Mouse (Mus musculus) CH12.LX (cell line): ENCODE data around the gene Cradd. TPM values are rescaled to one million over a fixed set of nuclear protein-coding genes. Genes with fewer than 3 reads are reported as not detected.

Experiments used
- DNase-seq: peaks from one replicate; pipeline ENCODE4 v3.0.0-alpha.2; 2013; ENCODE audit errors: extremely low read depth
- H3K27ac ChIP-seq: 2 replicates; pipeline ENCODE4 v1.5.1; 2012; ENCODE audit warnings: low read depth, mild to moderate bottlenecking, control low read depth, moderate library complexity; ENCODE audit not compliant: insufficient read depth
- H3K27me3 ChIP-seq: replicated peaks from 2 replicates; pipeline ENCODE3; 2012; ENCODE audit warnings: inconsistent platforms
- H3K36me3 ChIP-seq, 2 experiments: replicated peaks in 1 of 2; 2 replicates each; pipeline versions ENCODE3 to v1.6.1; 2012; ENCODE audit warnings: inconsistent platforms in 1 of 2, low read length in 1 of 2, mild to moderate bottlenecking in 1 of 2, mixed read lengths in 1 of 2, moderate library complexity in 1 of 2; ENCODE audit not compliant: control insufficient read depth in 1 of 2, insufficient read depth in 1 of 2
- H3K4me1 ChIP-seq, 2 experiments: 2 replicates each; pipeline ENCODE4 v1.6.1; 2012; ENCODE audit warnings: inconsistent platforms in 1 of 2, moderate library complexity in 1 of 2; ENCODE audit not compliant: insufficient read depth in 2 of 2, control insufficient read depth in 1 of 2
- H3K4me2 ChIP-seq: 2 replicates; pipeline ENCODE4 v1.6.1; 2012; ENCODE audit warnings: low read depth, mild to moderate bottlenecking, control low read depth; ENCODE audit not compliant: poor library complexity, insufficient read depth, severe bottlenecking
- H3K4me3 ChIP-seq, 3 experiments: fragments of 150-350 bp in 1 of 3; sonication (generic) in 1 of 3; replicated peaks in 1 of 3; 2 replicates each; pipeline versions ENCODE3 to v1.5.1; 2011 to 2012; ENCODE audit warnings: low read depth in 2 of 3, low read length in 2 of 3, mild to moderate bottlenecking in 2 of 3, moderate library complexity in 2 of 3, control low read depth in 1 of 3, improper control_type of control experiment in 1 of 3, inconsistent platforms in 1 of 3, mixed read lengths in 1 of 3; ENCODE audit not compliant: poor library complexity in 1 of 3
- H3K79me2 ChIP-seq: replicated peaks from 2 replicates; pipeline ENCODE4 v1.6.1; 2012; ENCODE audit warnings: mild to moderate bottlenecking, moderate library complexity; ENCODE audit not compliant: control insufficient read depth, poor library complexity, insufficient read depth, severe bottlenecking; ENCODE audit errors: extremely low read depth
- H3K9ac ChIP-seq: 2 replicates; pipeline ENCODE4 v1.6.1; 2012; ENCODE audit warnings: low read depth, mild to moderate bottlenecking, control low read depth, moderate library complexity; ENCODE audit not compliant: insufficient read depth
- H3K9me3 ChIP-seq: replicated peaks from 2 replicates; pipeline ENCODE3; 2012; ENCODE audit warnings: low read length, inconsistent platforms, mixed read lengths
- CTCF ChIP-seq, 2 experiments: IDR thresholded peaks in 1 of 2; conservative IDR thresholded peaks in 1 of 2; 2 replicates each; pipeline ENCODE4 v1.5.1; 2011 to 2012; ENCODE audit warnings: low read depth in 2 of 2, low read length in 2 of 2, improper control_type of control experiment in 1 of 2, inconsistent platforms in 1 of 2, mild to moderate bottlenecking in 1 of 2, moderate library complexity in 1 of 2
- E2F4 ChIP-seq: IDR thresholded peaks from 2 replicates; pipeline ENCODE4 v1.6.1; 2011; ENCODE audit warnings: low read depth, low read length, improper control_type of control experiment; ENCODE audit not compliant: insufficient replicate concordance
- ETS1 ChIP-seq: conservative IDR thresholded peaks from 2 replicates; pipeline ENCODE4 v1.6.1; 2012; ENCODE audit warnings: low read depth, mild to moderate bottlenecking, inconsistent platforms, low read length, improper control_type of control experiment, moderate library complexity
- JUN ChIP-seq: IDR thresholded peaks from 2 replicates; pipeline ENCODE4 v1.6.1; 2011; ENCODE audit warnings: low read depth, mild to moderate bottlenecking, low read length, improper control_type of control experiment, moderate library complexity; ENCODE audit not compliant: insufficient read depth
- KAT2A ChIP-seq: IDR thresholded peaks from 2 replicates; pipeline ENCODE4 v1.6.1; 2012; ENCODE audit warnings: low read length, improper control_type of control experiment, inconsistent platforms; ENCODE audit not compliant: insufficient replicate concordance
- MAFK ChIP-seq: IDR thresholded peaks from 2 replicates; pipeline ENCODE4 v1.6.1; 2011; ENCODE audit warnings: low read length, improper control_type of control experiment; ENCODE audit not compliant: insufficient replicate concordance
- NRF1 ChIP-seq: IDR thresholded peaks from 2 replicates; pipeline ENCODE4 v1.6.1; 2014; ENCODE audit warnings: low read depth, mild to moderate bottlenecking, inconsistent platforms, low read length, improper control_type of control experiment, moderate library complexity
- POLR2A ChIP-seq: IDR thresholded peaks from 2 replicates; pipeline ENCODE4 v1.6.1; 2011; ENCODE audit warnings: low read depth, mild to moderate bottlenecking, improper control_type of control experiment, low read length
- POLR2AphosphoS2 ChIP-seq: IDR thresholded peaks from 2 replicates; pipeline ENCODE4 v1.6.1; 2011; ENCODE audit warnings: low read depth, low read length, improper control_type of control experiment
- RAD21 ChIP-seq: IDR thresholded peaks from 2 replicates; pipeline ENCODE4 v1.6.1; 2011; ENCODE audit warnings: low read depth, mild to moderate bottlenecking, low read length, improper control_type of control experiment, moderate library complexity
- RCOR1 ChIP-seq: conservative IDR thresholded peaks from 2 replicates; pipeline ENCODE4 v1.6.1; 2012; ENCODE audit warnings: low read depth, mild to moderate bottlenecking, inconsistent platforms, low read length, improper control_type of control experiment
- SIN3A ChIP-seq: IDR thresholded peaks from 2 replicates; pipeline ENCODE4 v1.6.1; 2012; ENCODE audit warnings: low read length, improper control_type of control experiment, inconsistent platforms
- SMC3 ChIP-seq: IDR thresholded peaks from 2 replicates; pipeline ENCODE4 v1.6.1; 2011; ENCODE audit warnings: low read depth, low read length, improper control_type of control experiment
- UBTF ChIP-seq: IDR thresholded peaks from 2 replicates; pipeline ENCODE4 v1.6.1; 2012; ENCODE audit warnings: low read depth, mild to moderate bottlenecking, inconsistent platforms, low read length, improper control_type of control experiment, moderate library complexity
- USF2 ChIP-seq: conservative IDR thresholded peaks from 2 replicates; pipeline ENCODE4 v1.6.1; 2011; ENCODE audit warnings: low read depth, low read length, improper control_type of control experiment
- ZC3H11A ChIP-seq: IDR thresholded peaks from 2 replicates; pipeline ENCODE4 v1.6.1; 2012; ENCODE audit warnings: low read depth, mild to moderate bottlenecking, inconsistent platforms, low read length, improper control_type of control experiment
- ZKSCAN1 ChIP-seq: IDR thresholded peaks from 2 replicates; pipeline ENCODE4 v1.6.1; 2012; ENCODE audit warnings: low read depth, inconsistent platforms, low read length, improper control_type of control experiment, borderline replicate concordance
- dilution Hi-C: fragments of 300-500 bp; cut with MboI; formaldehyde crosslinking; loops from 2 replicates; pipeline ENCODE4 v1.14.3; 2020; ENCODE audit warnings: low sequenced_read_pairs; ENCODE audit not compliant: extremely low pct_unique_long_range_greater_than_20kb, extremely low pct_ligation_motif_present
- in situ Hi-C: fragments of 300-500 bp; cut with MboI; formaldehyde crosslinking; loops from 3 replicates; pipeline ENCODE4 v1.14.3; 2019; ENCODE audit warnings: low sequenced_read_pairs, low pct_ligation_motif_present, low pct_unique_long_range_greater_than_20kb, mixed read lengths
- polyA plus RNA-seq: library from polyadenylated mRNA; unstranded; fragments of >175 nt; gene quantifications from 2 replicates; pipeline ENCODE4 v1.2.1, GENCODE M21; 2012; ENCODE audit warnings: low read depth; ENCODE audit not compliant: insufficient read length
- total RNA-seq, 2 experiments: library from RNA; depleted of rRNA; stranded (reverse); fragments of 300-350 nt in 1 of 2; fragments of >200 nt in 1 of 2; gene quantifications; 2 replicates each; pipeline ENCODE4 v1.2.3; 2012 to 2014

The Cradd gene
- total and polyA plus RNA-seq, 3 experiments, result 5.6 to 8.8 (median 5.6) TPM

GRCm38 (mm10) chr10:95257979-95258378 lies 66.0 kb downstream of the Cradd start:
- dilution Hi-C loops, result no loop called here
- no peaks in the 10 kb centered on the region for H3K9me3 ChIP-seq
- H3K9ac ChIP-seq, result no peak overlapping the region
- no peak overlapping the region for H3K27ac ChIP-seq
- H3K27me3 ChIP-seq, result no peaks in the 10 kb centered on the region
- in situ Hi-C loops, result no loop called here
- H3K4me1 ChIP-seq, result peaks cover 5 to 24% of the 10 kb centered on the region in 2 experiments; a peak in 3 of 4 replicates
- no peaks in the 10 kb centered on the region for H3K79me2 ChIP-seq
- DNase-seq, result peak; percentile 47
- no peaks in the 10 kb centered on the region for H3K36me3 ChIP-seq
- no peak overlapping the region for H3K4me2 ChIP-seq
- TF ChIP-seq KAT2A (no peak), SMC3 (peak; percentile 15; the same call in 1 of the 2 replicates), RAD21 (peak; percentile 22), ZC3H11A (no peak), CTCF (conservative IDR thresholded peaks at IDR 0.05 in 1 of 2, IDR thresholded peaks at IDR 0.05 in 1 of 2; ENCODE audit: low read depth in 2 of 2, low read length in 2 of 2) (peak in 1 of 2 experiments; percentile 47; a peak in 2 of 4 replicates), ETS1 (no peak)
- TF ChIP-seq, all 38 proteins: peak for 3
- H3K4me3 ChIP-seq, result no peak overlapping the region

GRCm38 (mm10) chr10:95256095-95256494 lies 67.8 kb downstream of the Cradd start:
- Histone ChIP-seq H3K79me2 (no peaks in the 10 kb centered on the region), H3K27ac (no peak overlapping the region), H3K36me3 (peaks cover 0 to 3% of the 10 kb centered on the region in 2 experiments), H3K4me3 (no peak overlapping the region), H3K9ac (no peak overlapping the region), H3K4me2 (no peak overlapping the region), H3K4me1 (peaks cover 5 to 21% of the 10 kb centered on the region in 2 experiments; a peak in 3 of 4 replicates), H3K9me3 (no peaks in the 10 kb centered on the region), H3K27me3 (no peaks in the 10 kb centered on the region)
- dilution Hi-C loops (no loop called here), in situ Hi-C loops (no loop called here)
- DNase-seq, result no peak
- no peak for TF ChIP-seq MAFK
- TF ChIP-seq UBTF, result no peak
- no peak for TF ChIP-seq RAD21
- no peak for TF ChIP-seq NRF1
- no peak for TF ChIP-seq POLR2A
- no peak for TF ChIP-seq RCOR1
- TF ChIP-seq E2F4, result no peak
- no peak for TF ChIP-seq JUN
- TF ChIP-seq ZC3H11A, result no peak
- TF ChIP-seq POLR2AphosphoS2, result no peak
- no peak for TF ChIP-seq SIN3A
- no peak for TF ChIP-seq ETS1
- TF ChIP-seq CTCF (conservative IDR thresholded peaks at IDR 0.05 in 1 of 2, IDR thresholded peaks at IDR 0.05 in 1 of 2; ENCODE audit: low read depth in 2 of 2, low read length in 2 of 2), result no peak
- TF ChIP-seq USF2, result no peak
- TF ChIP-seq ZKSCAN1, result no peak
